Mouse (Mus musculus) kidney, adult 2 months (tissue): Measurements from ENCODE around the gene Casc3. TPM values are rescaled to one million over a fixed set of nuclear protein-coding genes. Genes with fewer than 3 reads are reported as not detected.
A peak's percentile ranks its signal among the peaks of the same experiment; 100 is the strongest.
"Not testable (repeated sequence)": the region's sequence is repeated elsewhere in the genome, so short reads cannot be mapped to it uniquely, and the experiment has no call there.

Source experiments
- DNase-seq: peaks from one replicate; pipeline ENCODE4 v3.0.0; 2021
- H3K27ac ChIP-seq: fragments of 200-500 bp; 2 replicates; pipeline ENCODE4 v1.5.1; 2012; ENCODE audit warnings: low read depth, low read length, control low read depth, inconsistent platforms; ENCODE audit not compliant: insufficient read depth
- H3K27me3 ChIP-seq: fragments of 200-500 bp; replicated peaks from 2 replicates; pipeline ENCODE4 v1.6.1; 2012; ENCODE audit warnings: mild to moderate bottlenecking, moderate library complexity, low read length, inconsistent platforms; ENCODE audit not compliant: control insufficient read depth, insufficient read depth
- H3K36me3 ChIP-seq: fragments of 200-500 bp; 2 replicates; pipeline ENCODE4 v1.6.1; 2012; ENCODE audit warnings: mild to moderate bottlenecking, moderate library complexity, low read length, inconsistent platforms; ENCODE audit not compliant: control insufficient read depth, insufficient read depth
- H3K4me1 ChIP-seq: fragments of 200-500 bp; 2 replicates; pipeline ENCODE4 v1.6.1; 2011; ENCODE audit warnings: low read length; ENCODE audit not compliant: control insufficient read depth, insufficient read depth
- H3K4me3 ChIP-seq: fragments of 200-500 bp; 2 replicates; pipeline ENCODE4 v1.5.1; 2011; ENCODE audit warnings: mild to moderate bottlenecking, low read depth, low read length, control low read depth; ENCODE audit not compliant: insufficient read depth
- CTCF ChIP-seq: fragments of 200-500 bp; conservative IDR thresholded peaks from 2 replicates; pipeline ENCODE4 v1.5.1; 2011; ENCODE audit warnings: low read depth, mild to moderate bottlenecking, control low read depth, low read length, moderate library complexity, mixed read lengths; ENCODE audit not compliant: insufficient read depth, insufficient read length
- POLR2A ChIP-seq: fragments of 200-500 bp; IDR thresholded peaks from one replicate; pipeline ENCODE4 v1.6.1; 2011; ENCODE audit warnings: low read depth, low read length, control low read depth
- WGBS: fragments of 180-500 bp; shearing (Covaris S2); methylation state at CpG from one replicate; pipeline ENCODE4 v1.1.7; 2018; 5-methylcytosine and 5-hydroxymethylcytosine counted together
- polyA plus RNA-seq: library from polyadenylated mRNA; depleted of rRNA; stranded (reverse); fragments of >200 nt; gene quantifications from 2 replicates; pipeline ENCODE4 v1.2.3, GENCODE M21; 2012

The Casc3 gene
- polyA plus RNA-seq, 1 experiment, result 24.5 TPM

DNA sequence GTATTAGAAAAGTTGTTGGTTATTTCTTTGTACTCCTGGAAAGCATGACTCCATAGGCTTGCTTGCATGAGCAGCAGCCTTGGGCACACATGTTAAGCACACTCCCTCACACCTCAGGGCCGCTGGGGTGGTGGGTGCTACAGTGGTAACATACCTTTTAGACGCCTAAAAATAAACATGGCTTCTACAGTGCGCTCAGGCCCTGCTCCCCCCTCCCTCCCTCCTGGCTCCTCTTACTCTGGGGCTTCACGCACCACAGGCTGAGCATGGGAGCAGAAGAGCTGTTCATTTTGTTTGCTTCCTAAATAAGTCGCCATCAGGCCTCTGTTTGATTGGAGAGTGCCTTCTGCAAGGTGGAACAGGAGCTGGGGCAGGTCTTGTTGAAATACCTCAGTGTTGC, 7.4 kb upstream of the Casc3 start:
- Histone ChIP-seq H3K4me3 (no peak overlapping the region; the same call in none of the 2 replicates), H3K27me3 (no peaks in the 10 kb centered on the region), H3K36me3 (peaks cover 4% of the 10 kb centered on the region), H3K4me1 (peaks cover 12% of the 10 kb centered on the region), H3K27ac (no peak overlapping the region; the same call in 1 of the 2 replicates)
- TF ChIP-seq POLR2A, result no peak
- TF ChIP-seq CTCF, result no peak
- 2% methylated on average over 5 of the region's 5 CpGs for WGBS
- DNase-seq, result peak; percentile 25

- H3K4me3 ChIP-seq, result no peak overlapping the region
- no peak for DNase-seq
- no peaks in the 10 kb centered on the region for H3K27me3 ChIP-seq
- H3K4me1 ChIP-seq, result peaks cover 12% of the 10 kb centered on the region
- no peak for TF ChIP-seq POLR2A
- no peak for TF ChIP-seq CTCF
- WGBS, result 34% methylated on average over 4 of the region's 4 CpGs
- H3K27ac ChIP-seq, result no peak overlapping the region
- peaks cover 4% of the 10 kb centered on the region for H3K36me3 ChIP-seq
Observed at GRCm38 (mm10) chr11:98797909-98798308, 6.8 kb upstream of the Casc3 start.

DNA sequence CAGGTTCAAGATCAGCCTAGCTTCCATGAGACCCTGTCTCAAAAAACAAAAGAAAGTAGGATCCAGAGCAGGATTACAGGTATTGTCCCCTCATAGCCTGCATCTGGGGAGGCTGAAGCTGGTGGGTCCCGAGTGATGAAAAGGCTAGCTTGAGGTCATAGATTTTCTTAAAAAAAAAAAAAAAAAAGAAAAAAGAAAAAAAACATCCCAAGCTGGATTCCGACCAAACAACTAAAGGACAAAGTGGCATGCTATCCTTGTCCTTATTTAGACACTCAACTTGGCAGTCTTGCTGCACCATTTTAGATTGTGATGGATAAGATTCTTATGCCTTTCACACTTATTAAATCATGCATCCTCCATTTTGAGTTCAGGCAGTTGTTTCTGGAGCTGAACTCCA, 3.7 kb downstream of the Casc3 start:
- DNase-seq, result no peak
- Histone ChIP-seq H3K4me1 (peaks cover 7% of the 10 kb centered on the region; the same call in 1 of the 2 replicates), H3K36me3 (peaks cover 10% of the 10 kb centered on the region), H3K27ac (0 out of 2 replicates have a peak overlapping the region, but pooled peaks have one; percentile 14), H3K27me3 (no peaks in the 10 kb centered on the region), H3K4me3 (no peak overlapping the region)
- no peak for TF ChIP-seq POLR2A
- no peak for TF ChIP-seq CTCF
- WGBS, result 63% methylated on average over 2 of the region's 2 CpGs

- no peaks in the 10 kb centered on the region for H3K27me3 ChIP-seq
- H3K4me1 ChIP-seq, result peaks cover 7% of the 10 kb centered on the region; the same call in 1 of the 2 replicates
- peak; percentile 74 for TF ChIP-seq POLR2A
- no peak for TF ChIP-seq CTCF
- under 1% methylated on average over 84 of the region's 84 CpGs for WGBS
- H3K4me3 ChIP-seq, result peak overlapping the region; percentile 84
- H3K27ac ChIP-seq, result peak overlapping the region; percentile 95
- peak; percentile 99 for DNase-seq
- peaks cover 7% of the 10 kb centered on the region for H3K36me3 ChIP-seq
Observed at GRCm38 (mm10) chr11:98809457-98810290, 5.0 kb downstream of the Casc3 start.

DNA sequence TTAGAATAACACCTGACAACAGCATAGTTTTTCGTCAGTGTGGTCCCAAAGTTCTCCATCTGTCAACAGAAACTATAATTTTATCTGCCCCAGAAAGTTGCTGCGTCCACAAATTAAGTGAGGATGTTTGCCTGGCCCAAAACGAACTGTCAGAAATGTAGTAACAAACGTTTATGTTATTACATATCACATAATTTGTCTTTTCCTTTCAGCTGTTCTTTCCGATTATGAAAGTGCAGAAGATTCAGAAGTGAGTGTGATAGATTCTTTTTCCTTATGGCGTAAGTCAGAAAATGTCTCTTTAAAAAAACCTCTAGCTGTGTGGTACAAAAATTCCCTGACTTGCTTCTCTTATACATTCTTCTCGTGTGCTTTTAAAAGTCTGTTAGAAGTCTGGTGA, 6.0 kb downstream of the Casc3 start:
- WGBS, result 49% methylated on average over 7 of the region's 7 CpGs
- Histone ChIP-seq H3K4me3 (peak overlapping the region; percentile 75), H3K27ac (no peak overlapping the region), H3K4me1 (peaks cover 7% of the 10 kb centered on the region; the same call in 1 of the 2 replicates), H3K27me3 (no peaks in the 10 kb centered on the region), H3K36me3 (peaks cover 7% of the 10 kb centered on the region)
- TF ChIP-seq POLR2A (no peak), CTCF (no peak)
- DNase-seq, result no peak

GRCm38 (mm10) chr11:98816706-98817239, 12.1 kb downstream of the Casc3 start:
- TF ChIP-seq CTCF (no peak), POLR2A (no peak)
- Histone ChIP-seq H3K27ac (no peak overlapping the region), H3K4me1 (no peaks in the 10 kb centered on the region), H3K4me3 (no peak overlapping the region), H3K27me3 (no peaks in the 10 kb centered on the region), H3K36me3 (peaks cover 10% of the 10 kb centered on the region)
- no peak for DNase-seq
- 95% methylated on average over 1 of the region's 1 CpGs for WGBS

DNA sequence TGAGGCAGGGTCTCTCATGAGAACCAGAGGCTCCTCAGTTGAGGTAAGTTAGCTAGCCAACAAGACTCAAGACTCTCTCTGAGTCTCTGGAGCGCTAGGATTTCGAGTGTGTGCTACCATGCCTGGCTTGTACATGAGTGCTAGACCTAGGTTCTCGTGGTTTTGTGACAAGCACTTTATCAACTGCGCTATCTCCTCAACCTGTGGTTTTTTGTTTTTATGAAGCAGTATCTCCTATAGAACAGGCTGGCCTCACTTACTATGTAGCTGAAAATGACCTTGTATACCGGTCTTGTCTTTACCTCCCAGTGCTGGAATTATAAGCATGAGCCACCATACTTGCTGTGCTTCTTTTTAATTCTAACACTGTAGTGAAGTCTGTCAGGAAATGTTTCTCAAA, 16.3 kb downstream of the Casc3 start:
- DNase-seq, result no peak
- WGBS, result 93% methylated on average over 5 of the region's 5 CpGs
- Histone ChIP-seq H3K4me1 (no peaks in the 10 kb centered on the region), H3K27me3 (no peaks in the 10 kb centered on the region), H3K4me3 (no peak overlapping the region), H3K27ac (no peak overlapping the region), H3K36me3 (peaks cover 9% of the 10 kb centered on the region)
- no peak for TF ChIP-seq CTCF
- no peak for TF ChIP-seq POLR2A

DNA sequence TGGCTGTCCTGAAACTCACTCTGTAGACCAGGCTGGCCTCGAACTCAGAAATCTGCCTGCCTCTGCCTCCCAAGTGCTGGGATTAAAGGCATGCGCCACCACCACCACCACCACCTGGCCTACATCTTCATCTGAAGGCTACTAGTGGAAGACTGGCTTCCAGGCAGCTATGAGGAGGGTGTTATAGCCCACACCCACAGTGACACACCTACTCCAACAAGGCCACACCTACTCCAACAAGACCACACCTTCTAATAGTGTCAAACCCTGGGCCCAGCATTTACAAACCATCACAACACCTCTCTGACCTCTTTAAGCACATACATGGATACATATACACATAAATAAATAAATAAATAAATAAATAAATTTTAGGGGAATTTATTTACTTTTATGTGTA, 21.4 kb downstream of the Casc3 start:
- WGBS, result 96% methylated on average over 2 of the region's 2 CpGs
- peaks cover 11% of the 10 kb centered on the region for H3K36me3 ChIP-seq
- not testable (repeated sequence) for DNase-seq, H3K4me1 ChIP-seq, H3K27ac ChIP-seq, H3K4me3 ChIP-seq, H3K27me3 ChIP-seq
